Mouse (Mus musculus): ENCODE results near the gene Tmcc2. TPM values are rescaled to one million over a fixed set of nuclear protein-coding genes. Genes with fewer than 3 reads are reported as not detected.
A peak's percentile ranks its signal among the peaks of the same experiment; 100 is the strongest.

The Tmcc2 gene
- polyA plus RNA-seq, 1 experiment from 2014 or later, result 41.4 TPM

GRCm38 (mm10) chr1:132375256-132375655 is 15.8 kb downstream of the Tmcc2 start:
- 26% methylated on average over 4 of the region's 4 CpGs for WGBS
- no peaks in the 10 kb centered on the region for H3K27me3 ChIP-seq
- H3K4me1 ChIP-seq (replicated peaks), result peaks cover 69% of the 10 kb centered on the region
- H3K4me3 ChIP-seq, result no peak overlapping the region
- no peaks in the 10 kb centered on the region for H3K9me3 ChIP-seq
- H3K9ac ChIP-seq, result no peak overlapping the region
- no peak overlapping the region for H3K4me2 ChIP-seq
- ATAC-seq (ENCODE audit: low FRiP score, low read depth), result no peak
- H3K36me3 ChIP-seq, result peaks cover 11% of the 10 kb centered on the region
- H3K27ac ChIP-seq (replicated peaks), result no peak overlapping the region; the same call in 1 of the 2 replicates

- no peak overlapping the region for H3K4me3 ChIP-seq
- H3K27ac ChIP-seq (replicated peaks), result no peak overlapping the region; the same call in 1 of the 2 replicates
- H3K4me1 ChIP-seq (replicated peaks), result peaks cover 69% of the 10 kb centered on the region
- no peak for ATAC-seq (ENCODE audit: low FRiP score, low read depth)
- no peak overlapping the region for H3K9ac ChIP-seq
- peaks cover 7% of the 10 kb centered on the region for H3K36me3 ChIP-seq
- 76% methylated on average over 3 of the region's 3 CpGs for WGBS
- no peak overlapping the region for H3K4me2 ChIP-seq
- H3K9me3 ChIP-seq, result no peaks in the 10 kb centered on the region
- no peaks in the 10 kb centered on the region for H3K27me3 ChIP-seq
Measured at GRCm38 (mm10) chr1:132374873-132375244, 16.2 kb downstream of the Tmcc2 start.

DNA sequence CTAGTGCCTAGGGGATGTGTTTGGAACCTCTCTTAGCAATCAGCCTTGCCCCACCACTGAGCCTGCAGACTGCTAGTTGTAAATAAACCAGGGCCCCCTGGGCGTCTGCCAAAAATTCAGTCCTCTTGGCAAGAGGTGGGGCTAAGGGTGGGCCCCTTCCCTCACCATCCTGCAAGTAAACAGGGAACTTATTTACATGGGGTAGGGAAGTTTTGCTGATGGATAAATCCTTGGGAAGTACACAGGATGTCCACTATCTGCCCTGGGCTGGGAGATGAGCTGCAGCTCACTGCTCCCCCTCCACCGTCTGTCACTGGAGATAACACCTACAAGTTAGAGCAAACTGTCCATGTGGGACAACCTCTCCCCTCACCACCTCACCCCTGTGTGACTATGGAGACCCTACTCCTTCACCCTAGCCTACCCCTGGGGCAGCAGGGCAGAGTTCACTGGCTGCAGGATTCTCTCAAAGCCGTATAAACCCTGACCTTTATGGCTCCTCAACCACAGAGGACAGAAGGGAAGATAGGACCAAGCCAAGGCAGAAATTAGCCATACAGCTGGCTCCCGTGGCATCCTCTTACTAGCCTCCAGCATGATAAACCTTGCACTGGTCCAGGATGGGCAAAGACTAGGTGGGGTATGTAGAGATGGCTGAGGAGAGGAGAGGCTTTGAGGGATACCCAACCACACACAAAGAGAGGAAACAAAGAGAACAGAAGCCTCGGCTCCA is 16.8 kb downstream of the Tmcc2 start:
- H3K36me3 ChIP-seq, result peaks cover 3% of the 10 kb centered on the region; the same call in 1 of the 2 replicates
- no peak overlapping the region for H3K9ac ChIP-seq
- H3K4me2 ChIP-seq, result no peak overlapping the region
- H3K27ac ChIP-seq (replicated peaks), result no peak overlapping the region
- no peak overlapping the region for H3K4me3 ChIP-seq
- peak; percentile 28; the same call in 1 of the 2 replicates for ATAC-seq (ENCODE audit: low FRiP score, low read depth)
- WGBS, result 37% methylated on average over 5 of the region's 5 CpGs
- H3K9me3 ChIP-seq, result no peaks in the 10 kb centered on the region
- no peaks in the 10 kb centered on the region for H3K27me3 ChIP-seq
- H3K4me1 ChIP-seq (replicated peaks), result peaks cover 69% of the 10 kb centered on the region

DNA sequence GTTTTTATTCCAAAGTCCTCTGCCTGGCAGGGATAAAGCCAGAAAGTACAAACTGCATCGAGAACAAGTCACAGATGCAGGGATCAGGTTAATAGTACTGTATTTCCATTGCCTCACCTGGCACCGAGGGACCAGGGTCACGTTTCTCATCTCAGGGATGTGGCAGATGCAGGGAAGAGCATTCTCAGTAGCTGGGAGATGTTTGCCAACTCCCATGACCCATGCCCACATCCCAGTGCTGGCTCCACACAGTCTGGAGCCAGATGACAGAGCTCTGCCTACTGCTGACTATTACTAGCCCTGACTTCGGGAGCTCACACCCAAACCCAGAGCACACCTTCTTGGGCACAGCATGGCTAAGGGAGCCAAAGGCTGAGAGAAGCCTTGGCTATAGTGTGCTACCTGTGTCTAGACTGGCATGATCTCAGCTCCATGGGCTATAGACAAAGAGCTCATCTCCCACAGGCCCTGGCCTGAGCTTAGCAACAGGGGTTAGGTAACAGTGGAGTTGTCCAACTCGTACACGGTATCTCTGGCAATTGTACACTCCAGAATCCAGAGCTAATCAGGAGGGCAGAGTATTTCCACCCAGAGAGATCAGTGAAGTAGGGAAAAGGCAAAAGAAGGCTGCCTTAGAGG is 18.1 kb downstream of the Tmcc2 start:
- no peak for ATAC-seq (ENCODE audit: low FRiP score, low read depth)
- Histone ChIP-seq H3K36me3 (no peaks in the 10 kb centered on the region; the same call in 1 of the 2 replicates), H3K9ac (no peak overlapping the region), H3K27ac (replicated peaks) (no peak overlapping the region), H3K4me1 (replicated peaks) (peaks cover 69% of the 10 kb centered on the region), H3K27me3 (no peaks in the 10 kb centered on the region), H3K4me2 (no peak overlapping the region), H3K9me3 (no peaks in the 10 kb centered on the region), H3K4me3 (no peak overlapping the region)
- WGBS, result 70% methylated on average over 6 of the region's 6 CpGs

DNA sequence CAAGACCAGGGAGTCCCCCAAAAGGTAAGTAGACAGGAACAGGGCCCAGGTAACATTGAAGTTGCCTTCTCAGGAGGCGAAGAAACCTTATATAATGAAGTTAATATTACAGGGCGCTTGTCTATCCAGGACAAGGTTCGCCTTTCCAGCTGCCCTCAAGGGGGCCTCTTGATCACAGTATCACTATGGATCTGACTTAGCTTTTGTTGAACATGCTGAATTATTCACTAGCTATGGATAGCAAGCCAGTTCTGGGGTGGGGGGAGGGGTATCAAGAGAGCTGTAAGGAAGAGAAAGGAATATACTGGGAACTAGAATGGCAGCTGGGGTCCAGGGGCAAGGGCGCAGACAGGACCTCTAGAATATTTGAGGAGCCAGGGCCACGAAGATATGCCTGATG is 18.7 kb downstream of the Tmcc2 start:
- ATAC-seq (ENCODE audit: low FRiP score, low read depth), result no peak
- Histone ChIP-seq H3K36me3 (no peaks in the 10 kb centered on the region; the same call in 1 of the 2 replicates), H3K9me3 (no peaks in the 10 kb centered on the region), H3K4me3 (no peak overlapping the region), H3K4me2 (no peak overlapping the region), H3K4me1 (replicated peaks) (peaks cover 69% of the 10 kb centered on the region), H3K9ac (no peak overlapping the region), H3K27ac (replicated peaks) (no peak overlapping the region; the same call in 1 of the 2 replicates), H3K27me3 (no peaks in the 10 kb centered on the region)
- WGBS, result 53% methylated on average over 5 of the region's 5 CpGs

GRCm38 (mm10) chr1:132371298-132372081 is 19.6 kb downstream of the Tmcc2 start:
- 41% methylated on average over 8 of the region's 8 CpGs for WGBS
- H3K27me3 ChIP-seq, result no peaks in the 10 kb centered on the region
- no peak for ATAC-seq (ENCODE audit: low FRiP score, low read depth)
- H3K36me3 ChIP-seq, result no peaks in the 10 kb centered on the region; the same call in 1 of the 2 replicates
- H3K4me3 ChIP-seq, result no peak overlapping the region
- peak overlapping the region; percentile 31 for H3K27ac ChIP-seq (replicated peaks)
- no peaks in the 10 kb centered on the region for H3K9me3 ChIP-seq
- no peak overlapping the region for H3K9ac ChIP-seq
- peaks cover 69% of the 10 kb centered on the region for H3K4me1 ChIP-seq (replicated peaks)
- H3K4me2 ChIP-seq, result no peak overlapping the region

GRCm38 (mm10) chr1:132370681-132371173 is 20.4 kb downstream of the Tmcc2 start:
- no peaks in the 10 kb centered on the region for H3K9me3 ChIP-seq
- no peak overlapping the region for H3K27ac ChIP-seq (replicated peaks)
- 75% methylated on average over 9 of the region's 9 CpGs for WGBS
- H3K4me2 ChIP-seq, result no peak overlapping the region
- H3K36me3 ChIP-seq, result no peaks in the 10 kb centered on the region; the same call in 1 of the 2 replicates
- H3K4me1 ChIP-seq (replicated peaks), result peaks cover 72% of the 10 kb centered on the region
- no peak overlapping the region for H3K9ac ChIP-seq
- no peak for ATAC-seq (ENCODE audit: low FRiP score, low read depth)
- no peak overlapping the region for H3K4me3 ChIP-seq
- no peaks in the 10 kb centered on the region for H3K27me3 ChIP-seq

GRCm38 (mm10) chr1:132367692-132368506 is 23.2 kb downstream of the Tmcc2 start:
- H3K4me3 ChIP-seq, result no peak overlapping the region
- no peaks in the 10 kb centered on the region for H3K9me3 ChIP-seq
- H3K9ac ChIP-seq, result no peak overlapping the region
- WGBS, result 30% methylated on average over 7 of the region's 7 CpGs
- peaks cover 47% of the 10 kb centered on the region for H3K4me1 ChIP-seq (replicated peaks)
- peak; percentile 82 for ATAC-seq (ENCODE audit: low FRiP score, low read depth)
- H3K27me3 ChIP-seq, result no peaks in the 10 kb centered on the region
- no peaks in the 10 kb centered on the region; the same call in 1 of the 2 replicates for H3K36me3 ChIP-seq
- H3K4me2 ChIP-seq, result no peak overlapping the region
- no peak overlapping the region for H3K27ac ChIP-seq (replicated peaks)

- 58% methylated on average over 6 of the region's 6 CpGs for whole genome bisulfite sequencing
- peaks cover 38% of the 10 kb centered on the region for H3K4me1 ChIP-seq (replicated peaks)
- H3K27me3 ChIP-seq, result no peaks in the 10 kb centered on the region
- H3K36me3 ChIP-seq, result no peaks in the 10 kb centered on the region; the same call in 1 of the 2 replicates
- no peak overlapping the region for H3K27ac ChIP-seq (replicated peaks)
- ATAC-seq (ENCODE audit: low FRiP score, low read depth), result no peak
- H3K4me2 ChIP-seq, result no peak overlapping the region
- no peak overlapping the region for H3K9ac ChIP-seq
- H3K4me3 ChIP-seq, result no peak overlapping the region
- H3K9me3 ChIP-seq, result no peaks in the 10 kb centered on the region
Measured at GRCm38 (mm10) chr1:132366937-132367336, 24.1 kb downstream of the Tmcc2 start.

- no peak for ATAC-seq (ENCODE audit: low FRiP score, low read depth)
- Histone ChIP-seq H3K4me1 (replicated peaks) (peaks cover 31% of the 10 kb centered on the region), H3K4me2 (no peak overlapping the region), H3K9me3 (no peaks in the 10 kb centered on the region), H3K9ac (no peak overlapping the region), H3K27me3 (no peaks in the 10 kb centered on the region), H3K27ac (replicated peaks) (no peak overlapping the region), H3K4me3 (no peak overlapping the region), H3K36me3 (peaks cover 4% of the 10 kb centered on the region)
- 54% methylated on average over 8 of the region's 8 CpGs for WGBS
Measured at GRCm38 (mm10) chr1:132366235-132366634, 24.8 kb downstream of the Tmcc2 start.

GRCm38 (mm10) chr1:132365645-132366044 is 25.4 kb downstream of the Tmcc2 start:
- Histone ChIP-seq H3K9me3 (no peaks in the 10 kb centered on the region), H3K4me2 (no peak overlapping the region), H3K9ac (no peak overlapping the region), H3K36me3 (peaks cover 10% of the 10 kb centered on the region), H3K4me3 (no peak overlapping the region), H3K27me3 (no peaks in the 10 kb centered on the region), H3K27ac (replicated peaks) (no peak overlapping the region), H3K4me1 (replicated peaks) (peaks cover 25% of the 10 kb centered on the region)
- no peak for ATAC-seq (ENCODE audit: low FRiP score, low read depth)
- WGBS, result 60% methylated on average over 4 of the region's 4 CpGs
